Mouse (Mus musculus) neural tube, embryonic 10.5 days (tissue): ENCODE measurements around the gene Golga7b.

Experiments used
- DNase-seq: peaks from one replicate; pipeline ENCODE4 v3.0.0-alpha.2; 2017; ENCODE audit warnings: low spot score; ENCODE audit errors: extremely low spot score

Gene Golga7b

DNA sequence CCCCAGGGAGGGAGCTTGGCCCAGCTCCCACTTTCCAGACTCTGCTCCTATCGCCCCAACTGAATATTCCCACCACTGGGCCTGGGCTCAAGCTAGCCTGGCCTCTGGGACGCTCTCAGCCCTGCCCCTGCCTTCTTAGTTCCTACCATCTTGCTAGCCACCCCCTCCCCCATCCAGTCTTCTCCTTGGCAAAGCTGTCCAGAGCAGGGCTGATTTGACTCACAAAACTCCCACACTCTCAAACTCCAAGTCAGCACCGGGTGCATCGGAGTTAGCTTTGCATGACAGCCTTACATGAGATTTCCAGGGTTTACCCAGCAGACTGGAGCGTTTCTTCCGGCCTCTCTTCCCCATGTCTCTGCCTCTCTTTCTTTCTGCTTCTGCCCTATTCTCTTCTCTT is 45.8 kb downstream of the Golga7b start:
- no peak for DNase-seq

DNA sequence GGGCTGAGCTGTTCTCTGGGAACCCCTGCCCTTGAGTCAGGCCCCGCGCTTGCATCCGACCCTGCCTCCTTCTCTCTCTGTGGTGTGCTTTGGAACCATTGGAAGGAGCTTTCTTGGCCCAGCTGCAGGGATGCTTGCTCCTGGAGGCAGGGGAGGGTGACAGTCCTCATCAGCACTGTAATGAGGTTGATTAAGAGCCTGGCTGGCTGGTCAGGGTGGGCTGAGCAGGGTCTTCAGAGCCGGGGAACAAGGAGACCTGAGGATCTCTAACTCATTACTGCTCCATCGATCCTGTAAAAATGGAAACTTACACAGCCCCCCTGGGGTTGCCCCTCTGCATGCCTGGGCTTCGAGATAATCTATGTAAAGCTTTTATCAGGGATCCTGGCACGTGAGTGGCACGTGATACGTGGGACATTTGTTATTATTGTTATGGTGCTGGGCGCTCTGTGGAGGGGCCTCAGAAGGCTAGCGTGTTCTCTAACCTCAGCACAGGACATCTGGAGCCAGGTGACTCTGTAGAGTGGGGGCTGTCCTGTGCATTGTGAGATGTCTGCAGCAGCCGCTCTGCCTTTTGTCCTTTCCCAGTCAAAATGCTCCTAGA is 55.9 kb downstream of the Golga7b start:
- no peak for DNase-seq

DNA sequence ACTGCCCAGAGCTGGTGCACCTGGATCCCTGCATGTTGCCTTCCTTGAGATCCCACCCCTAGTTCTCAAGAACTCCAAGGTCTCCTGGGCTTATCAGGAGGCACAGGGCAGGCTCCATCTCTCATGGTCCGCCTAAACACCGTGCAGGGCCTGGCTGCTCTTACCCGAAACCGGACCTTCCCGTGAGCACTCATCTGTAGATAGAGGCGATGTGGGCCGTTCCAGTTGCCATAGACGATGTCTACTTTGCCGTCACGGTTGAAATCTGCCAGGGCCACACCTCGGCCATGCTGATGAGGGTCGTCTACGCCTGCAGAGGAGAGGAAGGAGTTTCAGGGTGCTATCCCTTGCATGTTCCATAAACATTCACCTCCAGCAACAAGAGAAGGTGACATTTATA is 57.1 kb downstream of the Golga7b start:
- DNase-seq = no peak

DNA sequence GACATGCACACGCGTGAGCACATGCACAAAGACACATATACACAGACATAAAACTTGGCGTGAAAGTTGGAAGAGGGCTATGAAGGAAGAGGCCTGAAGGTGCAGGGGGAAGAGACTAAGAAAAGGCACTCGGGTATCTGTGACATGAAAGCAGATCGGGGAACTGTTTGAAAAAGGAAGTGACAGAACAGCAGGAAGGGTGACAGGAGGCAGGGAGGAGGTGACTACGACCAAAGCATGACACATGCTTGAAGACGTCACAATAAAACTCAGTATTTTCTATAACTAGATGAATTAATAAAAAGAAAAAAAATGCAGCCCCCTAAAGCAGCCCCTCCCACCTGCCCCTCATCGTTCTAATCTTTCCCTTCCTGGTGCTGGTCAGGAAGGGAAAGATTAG is 58.4 kb downstream of the Golga7b start:
- DNase-seq = no peak

DNA sequence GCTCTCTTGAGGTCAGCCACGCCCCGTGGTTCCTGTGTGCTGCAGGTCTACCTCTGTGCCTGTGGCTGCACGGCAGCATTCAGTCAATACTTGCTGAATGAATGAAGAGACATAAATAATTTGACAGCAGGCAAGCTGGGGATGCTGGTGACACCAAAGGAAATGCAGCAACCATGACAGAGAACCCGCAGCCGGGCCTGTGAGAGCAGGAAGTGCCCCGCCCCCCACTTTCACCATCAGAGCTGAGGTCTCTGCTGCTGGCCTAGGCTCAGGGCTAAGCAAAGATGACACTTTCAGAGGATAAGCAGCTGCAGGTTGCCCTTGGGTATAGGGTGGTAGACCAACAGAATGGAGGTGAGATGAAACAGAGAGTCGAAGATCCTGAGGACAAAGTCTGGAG is 58.8 kb downstream of the Golga7b start:
- DNase-seq = no peak

DNA sequence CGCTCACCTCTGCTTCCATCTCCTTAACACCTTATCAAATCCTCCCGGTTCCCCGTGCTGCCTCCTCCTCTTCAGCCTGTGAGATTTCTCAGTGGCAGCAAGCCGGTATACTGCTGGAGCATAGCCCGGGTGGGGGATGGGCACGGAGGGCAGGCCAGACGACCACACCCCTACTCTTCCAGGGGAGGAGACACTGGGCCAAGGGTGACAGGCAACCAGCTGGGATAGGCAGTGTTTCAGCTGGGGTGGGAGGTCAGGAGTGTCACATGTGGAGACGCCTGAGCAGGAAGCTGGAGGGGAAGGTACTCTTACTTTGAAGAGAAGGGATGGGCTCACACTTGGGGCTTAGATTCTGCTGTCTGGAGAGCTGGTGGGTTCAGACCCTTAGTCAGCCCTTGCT is 59.6 kb downstream of the Golga7b start:
- peak; percentile 53 for DNase-seq

DNA sequence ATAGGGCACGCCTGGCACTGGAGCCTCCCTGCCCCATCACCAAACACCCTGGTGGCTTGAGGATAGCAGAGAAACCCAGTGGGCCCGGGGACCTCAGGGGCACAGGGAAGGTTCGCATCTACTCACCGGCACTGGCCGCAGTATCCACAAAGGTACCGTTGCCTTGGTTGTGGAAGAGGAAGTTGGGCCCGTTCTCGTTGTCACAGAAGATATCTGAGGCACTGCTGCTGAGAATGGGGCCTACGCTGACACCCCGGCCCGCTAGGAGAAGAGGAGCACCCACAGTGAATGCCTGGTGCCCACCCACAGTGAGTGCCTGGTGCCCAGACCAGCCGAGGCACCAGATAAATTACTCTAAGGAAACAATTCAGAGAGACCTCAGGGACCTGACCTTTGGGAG is 61.6 kb downstream of the Golga7b start:
- no peak for DNase-seq

DNA sequence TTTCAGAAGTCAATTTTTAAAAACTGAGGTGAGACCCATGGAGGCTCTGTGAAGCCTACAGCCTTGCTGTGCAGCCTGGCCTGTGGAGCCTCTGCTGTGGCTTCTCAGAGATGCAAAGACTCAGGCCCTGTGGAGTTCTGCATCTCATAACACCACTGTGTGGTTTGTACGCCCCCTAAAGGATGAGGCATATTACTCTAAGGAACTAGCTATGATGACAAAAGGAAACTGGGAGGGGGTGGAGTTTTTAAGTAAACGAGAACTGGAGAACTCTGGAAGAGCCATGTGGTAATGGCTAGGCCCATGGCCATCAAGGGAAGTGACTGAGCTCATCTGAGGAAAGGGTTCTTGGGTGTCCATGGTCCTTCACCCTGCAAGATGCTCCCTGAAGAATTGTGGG is 64.0 kb downstream of the Golga7b start:
- DNase-seq = no peak

DNA sequence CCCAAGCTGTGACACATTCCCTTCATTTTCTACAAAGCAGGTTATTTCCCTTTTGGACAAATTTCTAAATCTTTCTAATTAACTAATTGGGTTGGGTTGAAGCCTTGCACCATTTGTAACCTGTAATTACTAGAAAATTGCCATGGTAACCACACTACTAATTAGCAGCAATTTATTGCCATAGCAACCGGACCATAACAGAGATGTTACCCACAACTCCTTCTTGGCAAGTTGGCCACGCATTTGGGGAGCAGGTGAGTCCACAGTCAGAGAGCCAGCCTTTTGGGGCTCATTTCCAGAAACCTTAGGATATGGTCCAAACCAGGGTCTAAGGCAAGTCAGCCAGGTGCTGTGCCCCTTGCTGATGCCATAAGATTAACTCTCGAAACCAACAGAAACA is 64.8 kb downstream of the Golga7b start:
- DNase-seq = no peak

DNA sequence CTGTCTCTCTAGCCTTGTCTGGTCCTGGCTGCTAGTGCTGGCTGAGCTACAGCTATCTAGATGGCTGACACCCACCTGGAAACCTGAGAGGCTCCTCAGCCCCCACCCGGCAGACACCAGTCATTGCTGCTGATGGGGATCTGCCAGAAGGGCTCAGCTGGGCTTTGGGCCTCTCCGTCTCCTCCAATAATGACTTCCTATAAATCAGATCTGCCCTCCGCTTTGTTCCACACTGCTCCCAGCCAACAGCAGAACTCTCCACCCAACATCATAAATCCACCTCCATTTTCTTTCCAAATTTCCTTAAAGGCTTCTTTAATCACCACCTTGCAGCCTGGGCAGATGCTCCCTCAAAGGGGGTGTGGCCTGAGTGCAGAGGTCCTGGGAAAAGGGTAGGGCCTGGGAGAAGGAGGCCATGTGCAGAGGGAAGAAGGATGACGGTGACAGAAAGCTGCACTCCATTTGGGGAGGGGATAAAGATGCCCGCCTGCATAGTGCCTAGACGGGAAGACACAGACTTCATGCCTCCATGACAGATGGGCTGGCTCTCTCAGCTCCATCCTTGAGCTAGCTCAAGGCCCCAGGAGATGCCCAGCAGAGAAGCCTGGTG is 67.8 kb downstream of the Golga7b start:
- DNase-seq = no peak

DNA sequence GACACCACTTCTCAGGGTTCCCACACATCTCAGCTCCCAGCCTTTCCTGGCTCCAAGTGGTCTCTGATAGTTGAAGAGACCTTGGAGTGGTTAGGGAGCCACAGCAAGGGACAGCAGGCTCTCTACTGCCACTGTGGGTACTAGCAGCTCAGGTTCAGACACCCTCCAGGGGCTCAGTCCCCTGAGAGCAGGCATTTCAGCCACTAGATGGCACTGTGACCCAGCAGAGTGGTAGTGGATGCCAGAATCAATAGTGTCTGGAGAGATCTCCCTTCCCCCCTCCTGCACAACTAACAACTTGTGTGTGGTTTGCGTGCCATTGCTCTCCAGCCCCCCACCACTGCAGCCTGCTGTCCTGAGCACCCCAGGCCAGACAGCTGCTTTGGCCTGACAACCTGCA is 68.5 kb downstream of the Golga7b start:
- peak; percentile 88 for DNase-seq

DNA sequence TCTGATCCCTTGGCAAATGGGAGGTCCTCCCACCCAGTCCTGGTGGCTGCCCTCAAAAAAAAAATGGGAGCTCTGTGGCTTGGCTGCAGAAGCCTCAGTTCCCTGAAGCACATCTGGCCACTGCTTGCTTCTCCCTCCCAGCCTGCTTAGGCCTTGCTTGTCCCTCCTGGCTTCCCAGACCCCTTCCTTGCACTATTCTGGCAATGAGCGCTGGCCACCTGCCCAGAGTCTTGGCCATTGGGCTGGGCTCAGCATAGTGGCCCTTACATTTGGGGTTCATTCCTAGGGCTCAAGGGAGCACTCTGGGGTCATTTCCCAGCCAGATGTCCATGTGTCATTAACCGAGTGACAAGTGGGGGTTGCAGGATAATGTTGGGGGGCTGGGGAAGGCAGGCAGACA is 69.2 kb downstream of the Golga7b start:
- DNase-seq = no peak

DNA sequence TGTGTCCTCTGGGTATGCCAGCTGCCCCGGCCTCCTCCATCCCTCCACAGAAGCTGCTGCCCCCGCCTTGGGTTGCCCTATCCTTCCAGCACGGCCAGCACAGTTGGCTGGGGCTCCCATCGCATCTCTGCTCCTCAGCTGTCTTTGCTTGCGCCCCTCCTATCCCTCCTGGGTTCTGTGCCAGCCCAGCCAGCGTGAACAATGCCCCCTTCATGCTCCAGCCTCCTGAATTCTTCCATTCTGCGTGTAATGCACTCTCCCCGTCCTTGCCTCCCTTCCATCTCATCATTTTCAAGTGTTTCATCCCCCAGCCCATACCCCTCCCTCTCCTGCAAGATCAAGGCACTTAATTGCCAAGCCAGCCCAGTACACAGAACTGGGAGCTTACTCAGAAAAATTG is 69.6 kb downstream of the Golga7b start:
- no peak for DNase-seq

DNA sequence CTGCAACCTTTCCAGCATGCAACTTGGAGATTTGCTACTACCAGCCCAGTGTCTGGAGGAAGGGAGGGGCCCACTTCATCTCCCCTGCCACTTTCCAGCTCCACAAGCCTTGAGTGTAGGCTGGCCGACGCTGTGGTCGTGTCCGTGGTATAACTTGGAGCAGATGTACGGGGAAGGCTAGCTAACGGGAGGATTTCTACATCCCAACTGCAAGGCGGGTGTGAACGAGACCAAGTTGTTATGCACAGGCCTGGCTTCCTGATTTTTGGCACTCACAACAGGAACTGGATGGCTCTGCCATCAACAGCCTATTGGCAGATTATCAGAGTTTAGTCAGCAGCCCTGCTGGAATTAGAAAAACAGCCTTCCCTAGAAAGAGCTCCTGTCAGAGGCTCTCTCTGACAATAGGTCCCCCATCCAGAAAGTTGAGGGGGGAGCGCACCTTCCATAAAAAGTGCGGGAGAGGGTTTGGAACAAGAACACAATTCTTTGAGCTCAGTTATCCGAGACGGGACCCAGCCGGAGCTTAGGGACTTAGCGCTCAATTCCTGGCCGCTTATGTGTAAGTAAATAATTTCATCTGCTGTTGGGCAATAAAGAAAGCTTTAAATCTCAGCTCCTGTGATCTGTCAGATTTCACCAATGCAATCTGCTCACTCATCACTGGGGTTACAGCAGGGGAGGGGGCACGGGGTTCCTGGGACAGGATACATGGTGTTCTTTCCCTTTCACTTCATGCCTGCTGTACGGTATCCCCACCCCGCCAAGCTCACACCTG is 70.5 kb downstream of the Golga7b start:
- DNase-seq = no peak
